Mouse (Mus musculus) frontal cortex, postnatal 10 days (tissue): ENCODE results near the gene Vti1a.

Experiments used
- DNase-seq, 2 experiments: peaks; one replicate each; pipeline ENCODE4 v3.0.0; 2022; ENCODE audit warnings: low spot score in 2 of 2, mixed read lengths in 1 of 2

Vti1a gene

GRCm38 (mm10) chr19:55559331-55559730 lies 243.2 kb downstream of the Vti1a start:
- DNase-seq: no peak

GRCm38 (mm10) chr19:55560088-55560682 lies 244.1 kb downstream of the Vti1a start:
- DNase-seq: no peak

GRCm38 (mm10) chr19:55561469-55561868 lies 245.4 kb downstream of the Vti1a start:
- no peak for DNase-seq

DNA sequence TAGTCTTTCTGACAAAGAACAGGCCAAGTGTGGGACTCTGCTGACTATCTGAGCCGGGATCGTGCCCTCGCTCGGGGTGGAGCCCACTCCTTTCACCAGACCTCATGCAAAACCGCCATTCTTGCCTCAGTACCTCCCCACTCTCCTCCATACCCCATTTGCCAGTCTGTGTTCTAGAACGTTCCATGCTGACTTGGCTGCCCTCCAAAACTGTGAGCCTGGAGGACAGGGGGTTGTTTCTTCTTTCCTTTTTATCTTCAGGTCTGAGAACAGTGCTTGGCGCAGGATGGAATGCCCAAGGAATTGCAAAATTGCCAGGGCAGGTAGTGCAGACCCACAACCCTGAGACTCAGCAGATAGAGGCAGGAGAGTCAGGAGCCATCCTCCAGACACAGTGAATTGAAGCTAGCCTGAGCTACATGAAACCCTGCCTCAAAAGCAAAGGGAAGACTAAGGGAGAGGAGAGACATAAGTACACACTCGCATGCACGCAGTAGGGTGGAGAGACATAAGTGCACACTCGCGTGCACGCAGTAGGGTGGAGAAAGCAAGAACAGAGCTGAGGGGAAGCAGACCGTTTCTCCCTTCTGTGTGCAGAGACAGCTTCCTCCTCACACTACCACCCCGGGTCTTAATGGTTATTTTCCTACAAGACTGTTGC lies 246.5 kb downstream of the Vti1a start:
- no peak for DNase-seq

DNA sequence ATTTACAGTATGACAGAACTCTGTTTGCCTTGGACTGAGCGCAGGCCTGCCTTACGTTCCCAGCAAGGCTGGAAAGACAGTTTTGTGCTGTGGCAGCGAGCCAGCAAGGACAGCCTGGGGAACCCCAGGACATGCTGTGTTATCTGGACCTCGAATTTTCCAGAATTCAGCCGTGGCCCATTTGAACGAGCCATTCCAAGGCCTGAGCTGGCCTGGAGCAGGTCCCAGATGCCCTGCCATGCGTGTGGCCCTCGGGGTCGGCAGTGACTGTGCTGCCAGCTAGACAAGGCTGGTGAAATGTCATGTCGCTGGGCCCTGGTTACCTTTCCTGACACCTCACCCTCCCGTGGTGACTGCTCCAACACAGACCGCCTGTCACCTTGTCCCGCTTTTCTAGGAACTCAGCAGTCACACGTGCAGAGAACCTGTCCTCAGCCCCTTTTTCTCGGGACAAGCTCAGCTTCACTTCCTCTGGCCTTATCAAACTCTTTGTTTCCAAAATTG lies 247.1 kb downstream of the Vti1a start:
- no peak for DNase-seq

- DNase-seq: no peak
Observed at GRCm38 (mm10) chr19:55564104-55564938, 248.2 kb downstream of the Vti1a start.

DNA sequence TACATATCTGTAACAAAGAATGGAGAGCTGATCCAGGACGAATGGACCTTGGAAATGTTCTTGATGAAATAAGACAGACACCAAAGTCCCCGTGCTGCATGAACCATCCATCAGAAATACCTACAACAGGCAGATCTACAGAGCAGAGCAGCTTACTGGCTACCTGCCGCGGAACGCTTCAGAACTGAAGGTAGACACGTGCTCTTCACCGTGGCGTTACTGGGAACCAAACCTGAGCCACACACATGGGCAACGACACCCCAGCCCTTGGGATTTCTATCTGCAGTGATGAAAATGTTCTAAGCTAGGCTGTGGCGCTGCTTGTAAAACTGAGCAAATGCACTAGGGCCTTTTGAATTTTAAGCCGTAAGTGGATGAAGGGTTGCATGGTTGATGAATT lies 249.0 kb downstream of the Vti1a start:
- DNase-seq: no peak

GRCm38 (mm10) chr19:55565523-55566369 lies 249.7 kb downstream of the Vti1a start:
- no peak for DNase-seq

GRCm38 (mm10) chr19:55569114-55569513 lies 253.0 kb downstream of the Vti1a start:
- DNase-seq: no peak

GRCm38 (mm10) chr19:55569894-55570293 lies 253.8 kb downstream of the Vti1a start:
- no peak for DNase-seq

DNA sequence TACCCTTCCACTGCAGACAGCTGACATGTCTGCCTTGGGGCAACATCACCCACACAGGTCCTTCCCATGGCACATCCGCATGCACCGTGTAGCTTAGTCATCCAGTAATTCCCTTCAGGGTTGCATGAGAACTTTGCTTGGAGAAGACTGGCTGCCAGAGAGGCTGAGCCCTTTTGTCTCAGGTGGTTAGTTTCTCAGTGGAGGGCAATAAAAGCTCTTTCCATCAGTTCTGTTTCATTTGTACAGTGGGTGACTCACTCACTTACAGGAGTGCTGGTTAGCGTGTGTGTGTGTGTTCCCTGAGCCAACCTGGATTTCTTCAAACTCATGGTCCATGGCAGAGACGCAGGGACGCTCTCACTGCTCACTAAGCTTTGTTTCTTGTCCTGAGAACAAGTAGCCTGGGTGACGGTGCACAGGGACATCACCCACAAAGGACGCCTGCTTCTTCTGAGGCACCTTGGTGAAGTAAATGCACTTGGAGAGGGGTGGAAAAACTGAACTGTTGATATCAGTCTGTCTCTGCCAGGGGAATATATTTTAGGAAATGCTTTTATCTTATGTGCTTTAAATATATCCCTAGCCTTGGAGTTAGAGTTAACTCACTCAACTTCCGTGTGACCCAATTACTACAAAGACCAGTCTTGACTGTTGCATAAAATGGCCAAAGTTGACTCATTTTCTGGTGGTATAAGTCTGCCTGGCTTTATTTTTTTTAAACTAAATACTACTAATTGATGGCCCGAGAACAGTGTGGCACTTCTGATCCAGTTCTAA lies 254.6 kb downstream of the Vti1a start:
- DNase-seq: no peak

DNA sequence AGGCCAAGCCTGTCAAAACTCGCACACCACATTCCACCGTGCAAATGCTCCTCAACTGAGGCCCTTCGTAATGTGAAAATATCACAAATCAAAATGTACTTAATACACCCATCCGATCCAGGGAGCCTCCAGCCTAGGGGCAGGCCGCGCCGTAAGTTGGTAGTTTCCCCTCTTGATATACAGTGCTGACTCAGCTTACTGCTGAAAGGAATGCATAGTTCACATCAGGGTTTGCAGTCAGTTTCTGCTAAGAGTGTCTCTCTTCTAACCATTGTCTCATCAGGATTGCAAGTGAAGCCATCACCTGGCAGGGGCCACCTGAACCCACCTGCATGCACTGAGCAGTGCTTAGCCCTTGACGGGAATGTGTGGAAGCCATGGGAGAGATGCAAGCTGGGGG lies 255.4 kb downstream of the Vti1a start:
- no peak for DNase-seq

GRCm38 (mm10) chr19:55577306-55578042 lies 261.4 kb downstream of the Vti1a start:
- no peak for DNase-seq

- DNase-seq: peak; percentile 64 to 69
Observed at GRCm38 (mm10) chr19:55578094-55579085, 262.3 kb downstream of the Vti1a start.

DNA sequence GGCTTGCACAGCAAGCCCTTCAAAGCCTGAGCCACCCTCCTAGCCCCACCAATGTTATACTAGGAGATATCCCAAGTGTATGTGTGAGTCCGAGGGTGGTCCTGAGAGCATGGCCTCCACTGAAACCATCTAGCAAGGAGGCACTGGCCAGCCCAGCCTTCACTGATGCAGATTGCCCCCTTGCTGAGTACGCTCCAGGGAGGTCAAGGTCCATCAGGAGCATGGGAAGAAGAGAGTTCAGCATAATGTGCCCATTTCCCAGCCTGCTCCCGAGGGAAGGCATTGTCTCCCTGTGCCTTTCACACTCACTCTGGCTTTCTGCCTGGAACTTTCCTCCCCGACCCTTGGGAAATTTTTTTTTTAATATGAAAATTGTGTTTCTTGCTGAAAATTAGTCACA lies 263.2 kb downstream of the Vti1a start:
- no peak for DNase-seq

DNA sequence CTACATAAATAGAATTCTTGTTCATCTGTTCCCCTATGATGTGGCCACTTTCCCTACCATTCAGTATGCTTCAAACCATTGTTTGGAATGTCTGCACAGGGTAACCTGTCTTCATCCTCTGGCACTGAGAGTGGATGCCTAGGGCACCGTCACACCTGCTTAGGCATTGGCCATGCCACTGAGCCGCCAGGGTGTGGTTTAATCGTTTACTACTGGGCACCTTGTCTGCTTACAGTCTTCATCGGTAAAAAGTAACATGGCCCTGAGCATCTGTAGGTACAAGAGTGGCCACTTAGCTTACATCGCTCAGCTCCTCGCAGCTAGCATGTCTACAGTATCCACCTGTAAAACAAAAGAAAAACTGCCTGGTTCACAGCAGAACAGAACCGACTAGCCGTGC lies 264.1 kb downstream of the Vti1a start:
- DNase-seq: no peak

DNA sequence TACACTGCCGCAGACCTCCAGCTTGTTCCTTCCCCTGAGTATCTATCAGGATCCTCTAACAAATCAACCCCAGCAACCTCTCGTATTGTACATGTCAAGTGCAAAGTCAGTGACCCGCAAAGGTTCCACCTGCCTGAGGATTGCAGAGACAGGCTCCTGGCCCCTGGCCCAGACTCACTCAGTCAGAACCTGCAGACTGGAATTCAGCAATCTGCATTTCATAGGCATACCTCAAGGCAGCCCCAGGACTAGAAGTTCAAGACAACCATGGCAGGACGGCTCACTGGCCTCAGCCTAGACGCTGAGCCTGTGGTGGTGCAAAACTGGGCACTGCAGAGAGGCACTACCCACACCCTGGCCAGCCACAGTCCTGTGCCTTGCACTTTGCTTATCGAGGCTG lies 264.6 kb downstream of the Vti1a start:
- DNase-seq: no peak

GRCm38 (mm10) chr19:55582896-55583653 lies 267.0 kb downstream of the Vti1a start:
- no peak for DNase-seq
